Mouse (Mus musculus) testis, adult 2 months (tissue): ENCODE data around the gene Ppip5k1.

Experiments used
- CTCF ChIP-seq: fragments of 200-500 bp; IDR thresholded peaks from 2 replicates; pipeline ENCODE4 v1.5.1; 2012; ENCODE audit warnings: low read depth, mild to moderate bottlenecking, inconsistent platforms, low read length, moderate library complexity; ENCODE audit not compliant: control insufficient read depth, insufficient read depth, insufficient replicate concordance
- POLR2A ChIP-seq: fragments of 200-500 bp; IDR thresholded peaks from 2 replicates; pipeline ENCODE4 v1.6.1; 2012; ENCODE audit warnings: low read depth, mild to moderate bottlenecking, inconsistent platforms, low read length, moderate library complexity; ENCODE audit not compliant: control insufficient read depth

GRCm38 (mm10) chr2:121354378-121354777 lies 818 bp downstream of the Ppip5k1 start:
- TF ChIP-seq CTCF (no peak), POLR2A (no peak)
